Mouse (Mus musculus): Measurements from ENCODE around the gene Ccnb1. TPM values are rescaled to one million over a fixed set of nuclear protein-coding genes. Genes with fewer than 3 reads are reported as not detected.
"Not testable (repeated sequence)": the region's sequence is repeated elsewhere in the genome, so short reads cannot be mapped to it uniquely, and the experiment has no call there.

Gene Ccnb1
- polyA plus RNA-seq, 1 experiment from 2014 or later, result 215 TPM

GRCm38 (mm10) chr13:100824306-100824705, 37.9 kb upstream of the Ccnb1 start:
- DNase-seq (ENCODE audit: low spot score), result no peak
- Histone ChIP-seq H3K4me2 (ENCODE audit: low read length) (no peak overlapping the region), H3K27ac (ENCODE audit: low read depth, low read length) (no peak overlapping the region), H3K4me3 (ENCODE audit: low read depth, low read length) (no peak overlapping the region), H3K9me3 (replicated peaks; ENCODE audit: control insufficient read depth, low read length) (no peaks in the 10 kb centered on the region), H3K4me1 (ENCODE audit: control insufficient read depth, insufficient read depth, low read length) (no peaks in the 10 kb centered on the region), H3K9ac (ENCODE audit: low read length) (no peak overlapping the region), H3K36me3 (ENCODE audit: control insufficient read depth, insufficient read depth, low read length) (peaks cover 74% of the 10 kb centered on the region), H3K27me3 (replicated peaks; ENCODE audit: control insufficient read depth, insufficient read depth, low read length) (no peaks in the 10 kb centered on the region)
- WGBS, result 92% methylated on average over 6 of the region's 6 CpGs
- no peak for ATAC-seq

DNA sequence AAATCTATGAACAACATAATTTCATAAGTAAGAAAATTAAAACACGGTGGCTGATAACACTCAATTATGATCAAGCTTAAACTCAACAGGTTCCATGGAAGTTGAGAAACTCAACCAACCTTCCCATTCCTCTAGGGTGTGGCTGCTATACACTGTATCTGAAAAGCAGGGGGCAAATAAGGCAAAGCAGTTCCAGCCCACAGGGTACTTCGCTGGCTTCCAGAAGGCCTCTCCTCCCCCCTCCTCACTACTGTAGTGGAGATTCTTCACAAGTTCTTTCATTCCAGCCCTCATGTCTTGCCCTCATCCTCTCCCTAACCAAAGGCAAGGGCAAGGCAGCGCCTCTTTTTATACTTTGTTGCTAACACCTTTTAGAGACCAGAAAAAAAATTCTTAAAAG, 37.5 kb upstream of the Ccnb1 start:
- Histone ChIP-seq H3K4me2 (ENCODE audit: low read length) (no peak overlapping the region), H3K4me1 (ENCODE audit: control insufficient read depth, insufficient read depth, low read length) (no peaks in the 10 kb centered on the region), H3K27ac (ENCODE audit: low read depth, low read length) (no peak overlapping the region), H3K36me3 (ENCODE audit: control insufficient read depth, insufficient read depth, low read length) (peaks cover 78% of the 10 kb centered on the region), H3K9ac (ENCODE audit: low read length) (no peak overlapping the region), H3K4me3 (ENCODE audit: low read depth, low read length) (no peak overlapping the region), H3K27me3 (replicated peaks; ENCODE audit: control insufficient read depth, insufficient read depth, low read length) (no peaks in the 10 kb centered on the region), H3K9me3 (replicated peaks; ENCODE audit: control insufficient read depth, low read length) (no peaks in the 10 kb centered on the region)
- no peak for DNase-seq (ENCODE audit: low spot score)
- WGBS, result 98% methylated on average over 3 of the region's 3 CpGs
- ATAC-seq, result no peak

GRCm38 (mm10) chr13:100814451-100814850, 28.1 kb upstream of the Ccnb1 start:
- Histone ChIP-seq H3K4me3 (ENCODE audit: low read depth, low read length) (no peak overlapping the region), H3K4me1 (ENCODE audit: control insufficient read depth, insufficient read depth, low read length) (no peaks in the 10 kb centered on the region), H3K27ac (ENCODE audit: low read depth, low read length) (no peak overlapping the region), H3K9ac (ENCODE audit: low read length) (no peak overlapping the region), H3K36me3 (ENCODE audit: control insufficient read depth, insufficient read depth, low read length) (peaks cover 75% of the 10 kb centered on the region), H3K4me2 (ENCODE audit: low read length) (no peak overlapping the region), H3K27me3 (replicated peaks; ENCODE audit: control insufficient read depth, insufficient read depth, low read length) (no peaks in the 10 kb centered on the region), H3K9me3 (replicated peaks; ENCODE audit: control insufficient read depth, low read length) (no peaks in the 10 kb centered on the region)
- DNase-seq (ENCODE audit: low spot score) (no peak), ATAC-seq (no peak)
- WGBS, result 89% methylated on average over 6 of the region's 6 CpGs

GRCm38 (mm10) chr13:100805776-100806175, 19.4 kb upstream of the Ccnb1 start:
- no peak for DNase-seq (ENCODE audit: low spot score)
- H3K4me3 ChIP-seq (ENCODE audit: low read depth, low read length), result no peak overlapping the region
- H3K27me3 ChIP-seq (replicated peaks; ENCODE audit: control insufficient read depth, insufficient read depth, low read length), result no peaks in the 10 kb centered on the region
- H3K27ac ChIP-seq (ENCODE audit: low read depth, low read length), result no peak overlapping the region
- peaks cover 70% of the 10 kb centered on the region for H3K36me3 ChIP-seq (ENCODE audit: control insufficient read depth, insufficient read depth, low read length)
- H3K9me3 ChIP-seq (replicated peaks; ENCODE audit: control insufficient read depth, low read length), result no peaks in the 10 kb centered on the region
- H3K9ac ChIP-seq (ENCODE audit: low read length), result no peak overlapping the region
- WGBS, result 97% methylated on average over 3 of the region's 3 CpGs
- no peak overlapping the region for H3K4me2 ChIP-seq (ENCODE audit: low read length)
- no peaks in the 10 kb centered on the region for H3K4me1 ChIP-seq (ENCODE audit: control insufficient read depth, insufficient read depth, low read length)
- ATAC-seq, result no peak

GRCm38 (mm10) chr13:100797171-100797570, 10.8 kb upstream of the Ccnb1 start:
- H3K27me3 ChIP-seq (replicated peaks; ENCODE audit: control insufficient read depth, insufficient read depth, low read length), result no peaks in the 10 kb centered on the region
- no peak overlapping the region for H3K4me3 ChIP-seq (ENCODE audit: low read depth, low read length)
- no peak overlapping the region for H3K9ac ChIP-seq (ENCODE audit: low read length)
- WGBS, result 89% methylated on average over 6 of the region's 6 CpGs
- no peak overlapping the region for H3K4me2 ChIP-seq (ENCODE audit: low read length)
- peaks cover 11% of the 10 kb centered on the region; the same call in 1 of the 2 replicates for H3K36me3 ChIP-seq (ENCODE audit: control insufficient read depth, insufficient read depth, low read length)
- DNase-seq (ENCODE audit: low spot score), result no peak
- no peak for ATAC-seq
- H3K9me3 ChIP-seq (replicated peaks; ENCODE audit: control insufficient read depth, low read length), result no peaks in the 10 kb centered on the region
- no peaks in the 10 kb centered on the region for H3K4me1 ChIP-seq (ENCODE audit: control insufficient read depth, insufficient read depth, low read length)
- no peak overlapping the region for H3K27ac ChIP-seq (ENCODE audit: low read depth, low read length)

DNA sequence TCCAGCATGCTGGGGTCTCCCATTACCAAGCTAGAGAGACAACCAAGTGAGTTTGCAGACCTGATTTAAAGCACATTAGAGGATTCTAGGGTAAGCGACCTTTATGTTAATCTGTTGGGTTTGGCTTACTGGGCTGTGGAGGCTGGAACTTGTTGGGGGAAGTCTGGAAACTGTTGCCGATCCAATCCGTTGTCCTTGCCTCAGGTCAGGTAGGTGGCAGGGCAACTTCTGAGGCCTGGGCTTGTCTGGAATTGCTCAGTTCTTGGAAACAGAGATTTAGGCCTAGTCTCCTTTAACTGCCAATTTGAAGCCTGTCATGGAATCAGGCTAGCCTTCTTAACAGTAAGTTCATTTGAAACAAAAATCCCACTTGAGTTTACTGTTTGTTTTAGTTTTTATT, 2.7 kb upstream of the Ccnb1 start:
- no peak overlapping the region for H3K4me2 ChIP-seq (ENCODE audit: low read length)
- H3K4me1 ChIP-seq (ENCODE audit: control insufficient read depth, insufficient read depth, low read length), result no peaks in the 10 kb centered on the region; the same call in 1 of the 2 replicates
- WGBS, result 88% methylated on average over 3 of the region's 3 CpGs
- H3K27me3 ChIP-seq (replicated peaks; ENCODE audit: control insufficient read depth, insufficient read depth, low read length), result no peaks in the 10 kb centered on the region
- no peak overlapping the region for H3K27ac ChIP-seq (ENCODE audit: low read depth, low read length)
- H3K4me3 ChIP-seq (ENCODE audit: low read depth, low read length), result no peak overlapping the region
- no peaks in the 10 kb centered on the region for H3K9me3 ChIP-seq (replicated peaks; ENCODE audit: control insufficient read depth, low read length)
- DNase-seq (ENCODE audit: low spot score), result no peak
- no peak overlapping the region for H3K9ac ChIP-seq (ENCODE audit: low read length)
- peaks cover 3% of the 10 kb centered on the region; the same call in 1 of the 2 replicates for H3K36me3 ChIP-seq (ENCODE audit: control insufficient read depth, insufficient read depth, low read length)
- no peak for ATAC-seq

DNA sequence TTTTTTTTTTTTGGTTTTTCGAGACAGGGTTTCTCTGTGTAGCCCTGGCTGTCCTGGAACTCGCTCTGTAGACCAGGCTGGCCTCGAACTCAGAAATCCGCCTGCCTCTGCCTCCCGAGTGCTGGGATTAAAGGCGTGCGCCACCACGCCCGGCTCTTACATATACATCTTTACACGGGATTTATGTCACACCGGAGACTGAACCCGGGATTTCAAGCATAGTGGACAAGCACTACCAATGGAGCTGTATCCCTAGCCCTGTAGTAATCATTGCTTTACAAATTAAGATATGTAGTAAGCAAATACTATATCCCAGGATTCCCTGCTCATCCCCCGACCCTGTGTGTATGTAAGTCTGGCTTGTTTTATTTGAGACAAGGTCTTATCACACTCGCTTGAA, 1.7 kb upstream of the Ccnb1 start:
- not testable (repeated sequence) for DNase-seq (ENCODE audit: low spot score); H3K4me2 ChIP-seq (ENCODE audit: low read length); H3K27ac ChIP-seq (ENCODE audit: low read depth, low read length); H3K4me1 ChIP-seq (ENCODE audit: control insufficient read depth, insufficient read depth, low read length); H3K4me3 ChIP-seq (ENCODE audit: low read depth, low read length); H3K9ac ChIP-seq (ENCODE audit: low read length); ATAC-seq; H3K27me3 ChIP-seq (replicated peaks; ENCODE audit: control insufficient read depth, insufficient read depth, low read length); H3K9me3 ChIP-seq (replicated peaks; ENCODE audit: control insufficient read depth, low read length)
- peaks cover 11% of the 10 kb centered on the region; the same call in 1 of the 2 replicates for H3K36me3 ChIP-seq (ENCODE audit: control insufficient read depth, insufficient read depth, low read length)
- 93% methylated on average over 12 of the region's 14 CpGs for WGBS

DNA sequence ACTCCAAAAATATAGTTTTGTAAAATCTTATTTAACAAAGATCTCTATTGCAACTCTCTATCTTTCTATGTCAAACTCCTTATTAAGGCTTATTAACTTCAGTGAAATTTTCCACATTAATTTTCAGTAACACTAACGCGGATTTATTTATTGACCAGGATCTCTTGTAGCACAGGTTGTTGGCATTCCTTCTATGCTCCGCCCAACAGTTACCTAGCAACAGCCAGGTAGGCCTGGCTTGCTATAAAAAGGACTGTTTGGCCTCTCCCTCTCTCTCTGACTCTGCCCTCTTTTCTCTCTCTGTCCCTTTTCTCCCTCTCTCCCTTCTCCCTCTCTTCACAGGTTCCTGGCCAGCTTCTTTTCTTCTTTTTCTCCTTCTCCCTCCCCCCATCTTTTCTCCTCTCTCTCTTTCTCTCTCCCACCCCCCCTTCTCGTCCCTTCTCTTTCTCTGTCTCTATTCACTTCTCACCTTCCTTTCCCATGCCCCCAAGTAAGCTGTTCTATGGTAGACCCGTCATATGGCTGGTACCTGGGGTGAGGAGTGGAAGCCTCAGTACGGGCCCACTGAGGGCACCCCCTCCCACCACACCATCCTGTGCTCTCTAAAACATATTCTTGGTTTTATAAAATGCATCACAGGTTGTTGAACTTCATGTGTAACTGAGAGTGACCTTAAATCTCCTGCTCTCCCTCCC, 1.1 kb upstream of the Ccnb1 start:
- 83% methylated on average over 6 of the region's 6 CpGs for WGBS
- H3K36me3 ChIP-seq (ENCODE audit: control insufficient read depth, insufficient read depth, low read length), result peaks cover 13% of the 10 kb centered on the region; the same call in 1 of the 2 replicates
- DNase-seq (ENCODE audit: low spot score) (no peak), ATAC-seq (no peak)
- no peaks in the 10 kb centered on the region for H3K27me3 ChIP-seq (replicated peaks; ENCODE audit: control insufficient read depth, insufficient read depth, low read length)
- H3K9me3 ChIP-seq (replicated peaks; ENCODE audit: control insufficient read depth, low read length), result no peaks in the 10 kb centered on the region
- no peak overlapping the region for H3K4me2 ChIP-seq (ENCODE audit: low read length)
- H3K4me3 ChIP-seq (ENCODE audit: low read depth, low read length), result no peak overlapping the region
- no peak overlapping the region for H3K27ac ChIP-seq (ENCODE audit: low read depth, low read length)
- no peaks in the 10 kb centered on the region; the same call in 1 of the 2 replicates for H3K4me1 ChIP-seq (ENCODE audit: control insufficient read depth, insufficient read depth, low read length)
- no peak overlapping the region for H3K9ac ChIP-seq (ENCODE audit: low read length)

- H3K9ac ChIP-seq (ENCODE audit: low read length), result peak overlapping the region; percentile 75
- under 1% methylated on average over 29 of the region's 30 CpGs for WGBS
- H3K36me3 ChIP-seq (ENCODE audit: control insufficient read depth, insufficient read depth, low read length), result peaks cover 28% of the 10 kb centered on the region; the same call in 1 of the 2 replicates
- peak; percentile 36 for ATAC-seq
- H3K4me1 ChIP-seq (ENCODE audit: control insufficient read depth, insufficient read depth, low read length), result no peaks in the 10 kb centered on the region; the same call in 1 of the 2 replicates
- H3K9me3 ChIP-seq (replicated peaks; ENCODE audit: control insufficient read depth, low read length), result no peaks in the 10 kb centered on the region
- peak; percentile 7 for DNase-seq (ENCODE audit: low spot score)
- H3K4me3 ChIP-seq (ENCODE audit: low read depth, low read length), result peak overlapping the region; percentile 64
- no peaks in the 10 kb centered on the region for H3K27me3 ChIP-seq (replicated peaks; ENCODE audit: control insufficient read depth, insufficient read depth, low read length)
- peak overlapping the region; percentile 86 for H3K4me2 ChIP-seq (ENCODE audit: low read length)
- no peak overlapping the region for H3K27ac ChIP-seq (ENCODE audit: low read depth, low read length)
Measured at GRCm38 (mm10) chr13:100785806-100786413, 460 bp downstream of the Ccnb1 start.
